Mouse (Mus musculus): Measurements from ENCODE around the gene Col11a2. TPM values are rescaled to one million over a fixed set of nuclear protein-coding genes. Genes with fewer than 3 reads are reported as not detected.

The Col11a2 gene
- total RNA-seq (2023): 10 to 100 TPM; 19.8 to 27.5 TPM

GRCm38 (mm10) chr17:34038878-34039561, at the start of gene Col11a2:
Gene Col11a2 (plus strand): TSS chr17:34039437.

GRCm38 (mm10) chr17:34000150-34000537, 39.1 kb upstream of the Col11a2 start, which contains the start of gene H2-K1:
Gene H2-K1 (minus strand): TSS chr17:34000347.

GRCm38 (mm10) chr17:34024317-34024821, 14.9 kb upstream of the Col11a2 start, which contains the start of gene Ring1:
Gene Ring1 (minus strand): TSS chr17:34024680.

DNA sequence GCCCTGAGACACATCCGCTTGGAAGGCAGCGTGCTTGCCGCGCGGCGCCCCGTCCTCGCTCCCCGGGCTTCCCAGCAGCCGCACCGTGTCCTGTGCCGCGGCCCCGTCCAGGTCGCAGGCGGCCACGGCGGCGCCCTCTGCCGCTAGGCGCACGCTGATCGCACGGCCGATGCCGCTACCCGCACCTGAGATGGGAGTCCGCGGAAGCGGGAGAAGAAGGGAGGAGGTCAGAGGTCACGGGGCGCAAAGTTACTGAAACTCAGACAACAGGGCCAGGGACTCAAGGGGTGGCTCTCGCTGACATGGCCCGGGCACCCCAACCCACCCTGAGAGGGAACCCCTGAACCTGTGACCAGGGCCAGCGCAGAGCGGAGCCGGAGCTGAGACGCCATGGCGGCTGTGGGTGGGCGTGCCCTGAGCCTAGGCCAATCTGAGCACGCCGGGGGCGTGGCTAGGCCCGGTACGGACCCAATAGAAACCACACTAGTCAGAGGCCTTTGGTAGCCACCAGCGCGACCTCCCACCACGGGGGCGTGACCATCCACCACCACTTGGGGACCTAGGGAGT, 11.5 kb upstream of the Col11a2 start, which contains the start of gene H2-Ke6:
H2-Ke6 (minus strand) TSS at position 405 of the 568 bp plus-strand sequence.

DNA sequence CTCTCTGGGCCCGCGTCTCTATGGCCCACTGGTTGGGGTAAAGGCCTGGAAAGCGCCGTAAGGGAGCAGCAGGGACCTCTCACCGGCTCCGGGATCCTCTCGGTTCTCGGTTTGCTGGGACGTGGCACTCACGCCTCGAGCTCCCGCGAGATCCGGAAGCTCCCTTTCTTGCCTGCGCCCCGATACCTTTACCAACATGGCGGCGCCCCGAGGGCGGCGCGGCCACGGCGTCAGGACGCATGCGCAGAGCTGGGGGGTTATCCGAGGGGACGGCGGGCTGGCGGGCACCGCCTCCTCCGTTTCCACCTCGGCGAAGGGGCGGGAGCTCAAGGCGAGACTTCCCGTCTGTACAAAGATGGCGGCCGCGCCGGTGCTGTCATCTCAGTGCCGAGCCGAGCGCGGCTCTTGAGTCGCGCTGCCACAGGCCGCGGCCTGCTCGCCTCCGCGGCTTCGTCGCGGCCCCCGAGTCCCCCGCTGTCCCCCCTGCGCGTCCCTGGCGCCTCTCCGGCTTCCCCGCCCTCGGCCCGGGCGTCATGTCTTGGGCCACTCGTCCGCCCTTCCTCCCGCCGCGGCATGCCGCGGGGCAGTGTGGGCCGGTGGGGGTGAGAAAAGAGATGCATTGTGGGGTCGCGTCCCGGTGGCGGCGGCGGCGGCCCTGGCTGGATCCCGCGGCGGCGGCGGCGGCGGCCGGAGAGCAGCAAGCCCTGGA, 7.6 kb upstream of the Col11a2 start, which contains the start of the genes Slc39a7 and Rxrb:
Slc39a7 (minus strand) TSS at position 218 of the 709 bp plus-strand sequence.
Rxrb (plus strand) TSS at position 348 of the 709 bp plus-strand sequence.

DNA sequence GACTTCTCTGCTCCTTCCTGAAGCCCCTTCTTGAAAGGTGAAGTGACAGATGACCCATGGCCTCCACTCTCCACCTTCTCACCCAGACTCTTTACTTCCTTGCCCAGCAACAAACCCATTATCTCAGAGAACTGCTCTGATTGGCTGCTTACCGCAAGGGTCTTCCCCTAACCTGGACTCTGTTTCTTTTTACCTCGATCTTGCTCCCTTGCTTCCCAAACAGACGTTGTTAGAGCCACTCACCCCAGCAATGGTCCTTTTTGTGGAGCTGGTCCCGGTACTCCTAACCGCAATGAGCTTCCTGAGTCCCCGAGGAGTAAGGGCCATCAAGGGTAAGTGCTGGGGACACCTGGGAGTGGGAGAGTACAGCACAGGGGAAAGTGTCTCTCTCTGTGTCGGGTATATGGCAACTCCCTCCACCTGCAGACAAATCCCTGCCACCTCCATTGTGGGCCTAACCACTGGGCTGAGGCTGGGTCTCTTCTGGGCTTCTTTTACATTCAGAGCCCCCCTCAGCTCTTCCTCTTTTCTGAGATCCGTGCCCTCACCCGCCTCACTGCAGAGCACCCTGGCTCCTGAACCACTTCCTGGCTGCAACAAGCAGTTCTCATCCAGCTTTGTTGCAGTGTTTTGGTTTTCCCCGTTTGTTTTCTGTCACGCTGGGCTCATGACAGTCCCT, 53.1 kb downstream of the Col11a2 start, which contains the start of gene H2-Oa:
H2-Oa (plus strand) TSS at position 144 of the 679 bp plus-strand sequence.

Other genes starting within 250 kb of the Col11a2 start
- 1 to 10 TPM; 1.2 TPM for gene Kank3, start 228.9 kb upstream of the Col11a2 start, total RNA-seq (2023)
- gene Rps28, start 214.9 kb upstream of the Col11a2 start, total RNA-seq (2023): 1,000 to 10,000 TPM; 4,788 to 5,322 TPM
- 100 to 1,000 TPM; 126 to 127 TPM for gene Ndufa7, start 214.9 kb upstream of the Col11a2 start, total RNA-seq (2023)
- gene Cd320, start 196.3 kb upstream of the Col11a2 start, total RNA-seq (2023): 10 to 100 TPM in 1 of 2 experiments, 1 to 10 TPM in 1; 8.5 to 10.7 TPM
- gene Gm7029, start 165.6 kb upstream of the Col11a2 start, total RNA-seq (2023): not detected
- 10 to 100 TPM in 1 of 2 experiments, 1 to 10 TPM in 1; 10.0 to 11.2 TPM for gene Kifc1, start 148.8 kb upstream of the Col11a2 start, total RNA-seq (2023)
- gene Platr17, start 134.3 kb upstream of the Col11a2 start, total RNA-seq (2023): under 1 TPM in 1 of 2 experiments, not detected in 1; 0.96 TPM
- 10 to 100 TPM; 71.8 to 76.6 TPM for gene Daxx, start 130.0 kb upstream of the Col11a2 start, total RNA-seq (2023)
- gene Tapbp, start 123.5 kb upstream of the Col11a2 start, total RNA-seq (2023): 100 to 1,000 TPM; 407 to 437 TPM
- 10 to 100 TPM; 33.0 to 33.9 TPM for gene Zbtb22, start 123.5 kb upstream of the Col11a2 start, total RNA-seq (2023)
- gene Rgl2, start 109.9 kb upstream of the Col11a2 start, total RNA-seq (2023): 100 to 1,000 TPM; 153 to 181 TPM
- 10 to 100 TPM; 65.1 to 71.1 TPM for gene Pfdn6, start 99.1 kb upstream of the Col11a2 start, total RNA-seq (2023)
- gene Wdr46, start 98.8 kb upstream of the Col11a2 start, total RNA-seq (2023): 10 to 100 TPM; 67.6 to 67.7 TPM
- 10 to 100 TPM; 14.1 to 16.0 TPM for gene B3galt4, start 87.9 kb upstream of the Col11a2 start, total RNA-seq (2023)
- 10 to 100 TPM; 73.4 to 74.6 TPM for gene Vps52, start 83.6 kb upstream of the Col11a2 start, total RNA-seq (2023)
- 1,000 to 10,000 TPM; 2,139 to 2,167 TPM for gene Rps18, start 83.4 kb upstream of the Col11a2 start, total RNA-seq (2023)
- 1,000 to 10,000 TPM; 5,234 to 5,289 TPM for gene H2-K1, start 39.1 kb upstream of the Col11a2 start, total RNA-seq (2023)
- gene Ring1, start 14.8 kb upstream of the Col11a2 start, total RNA-seq (2023): 10 to 100 TPM; 30.4 to 30.6 TPM
- 100 to 1,000 TPM; 117 to 150 TPM for gene H2-Ke6, start 11.4 kb upstream of the Col11a2 start, total RNA-seq (2023)
- gene Slc39a7, start 7.8 kb upstream of the Col11a2 start, total RNA-seq (2023): 100 to 1,000 TPM; 100 to 103 TPM
- gene Rxrb, start 7.6 kb upstream of the Col11a2 start, total RNA-seq (2023): 100 to 1,000 TPM; 114 to 115 TPM
- 1 to 10 TPM; 6.9 to 9.5 TPM for gene H2-Oa, start 52.9 kb downstream of the Col11a2 start, total RNA-seq (2023)
- 10 to 100 TPM; 25.1 to 25.8 TPM for gene H2-DMa, start 80.1 kb downstream of the Col11a2 start, total RNA-seq (2023)
- gene Brd2, start 83.2 kb downstream of the Col11a2 start, total RNA-seq (2023): 100 to 1,000 TPM; 303 to 376 TPM
- 1 to 10 TPM; 2.3 to 8.6 TPM for gene H2-DMb2, start 103.9 kb downstream of the Col11a2 start, total RNA-seq (2023)
- 1 to 10 TPM; 3.1 to 5.9 TPM for gene H2-DMb1, start 113.6 kb downstream of the Col11a2 start, total RNA-seq (2023)
- gene Tap1, start 148.1 kb downstream of the Col11a2 start, total RNA-seq (2023): 100 to 1,000 TPM; 187 to 213 TPM
- 100 to 1,000 TPM; 130 to 159 TPM for gene Psmb9, start 148.3 kb downstream of the Col11a2 start, total RNA-seq (2023)
- gene Psmb8, start 158.3 kb downstream of the Col11a2 start, total RNA-seq (2023): 100 to 1,000 TPM; 281 to 304 TPM
- 100 to 1,000 TPM; 165 to 199 TPM for gene Tap2, start 164.1 kb downstream of the Col11a2 start, total RNA-seq (2023)
- gene H2-Ob, start 199.5 kb downstream of the Col11a2 start, total RNA-seq (2023): 10 to 100 TPM; 50.5 to 59.9 TPM
- 10 to 100 TPM; 20.1 to 49.2 TPM for gene H2-Ab1, start 218.3 kb downstream of the Col11a2 start, total RNA-seq (2023)
- 10 to 100 TPM; 21.0 to 52.3 TPM for gene H2-Aa, start 248.4 kb downstream of the Col11a2 start, total RNA-seq (2023)